Mouse (Mus musculus): ENCODE measurements at regions not wholly inside any gene's neighbourhood (a gene's known extent, or its start where the extent isn't known, plus 50 kb on each side); places are given as distances from the start of the nearest gene placed in this dataset.
A peak's percentile ranks its signal among the peaks of the same experiment; 100 is the strongest.

DNA sequence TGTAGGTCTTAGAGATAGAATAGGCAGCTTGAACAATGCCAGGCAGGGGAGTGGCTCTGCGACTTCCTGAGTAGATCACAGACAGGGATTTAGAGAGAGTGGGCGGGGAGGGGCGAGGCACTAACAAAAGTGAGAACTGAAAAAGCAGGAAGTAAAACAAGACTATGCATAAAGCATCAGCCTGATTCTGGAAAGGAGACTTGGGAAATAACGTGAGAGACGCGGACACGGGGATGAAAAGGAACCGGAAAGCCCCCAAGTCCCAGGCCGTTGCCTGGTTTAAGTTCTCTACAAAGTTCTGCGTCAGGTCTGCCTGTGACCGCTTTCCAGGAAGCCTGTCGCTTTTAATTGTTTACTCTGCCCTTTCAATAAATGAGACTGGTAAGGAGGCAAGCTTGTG lies 86.3 kb downstream of the D16Ertd472e start:
- peak; percentile 37 to 43 for DNase-seq

DNA sequence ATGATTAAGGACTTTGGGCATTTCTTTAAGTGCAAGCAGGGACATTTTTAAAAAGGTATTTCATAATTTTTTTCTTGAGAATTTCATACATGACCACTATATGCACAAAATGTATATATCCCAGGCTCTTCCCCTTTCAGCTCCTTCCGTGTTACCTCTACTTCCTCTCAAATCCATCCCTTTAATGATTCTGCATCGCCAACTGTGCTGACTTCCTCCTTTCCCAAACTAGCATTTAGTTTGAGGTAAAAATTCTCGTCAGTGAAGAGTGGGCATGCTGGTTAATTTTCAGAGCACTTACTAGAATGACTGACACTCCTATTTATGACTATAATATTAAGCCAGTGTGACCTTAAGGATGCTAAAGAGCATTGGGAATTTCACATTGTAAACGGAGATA lies 86.9 kb downstream of the D16Ertd472e start:
- no peak for DNase-seq

DNA sequence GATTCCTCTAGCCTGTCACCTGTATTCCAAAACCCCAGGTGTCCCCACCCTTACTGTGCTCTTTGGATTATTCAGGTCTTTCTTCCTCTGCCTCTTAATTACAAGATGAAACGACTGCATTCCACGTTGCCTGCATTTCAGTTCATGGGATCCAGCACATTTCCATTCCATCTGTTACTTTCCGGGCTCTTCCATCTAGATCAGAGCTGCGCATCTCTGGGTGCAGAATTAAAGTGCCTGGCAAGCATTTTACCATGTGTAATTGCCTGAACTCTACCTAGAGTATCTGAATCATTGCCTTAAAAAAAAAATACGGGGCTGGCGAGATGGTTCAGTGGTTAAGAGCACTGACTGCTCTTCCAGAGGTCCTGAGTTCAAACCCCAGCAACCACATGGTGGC lies 90.0 kb downstream of the D16Ertd472e start:
- no peak for DNase-seq

DNA sequence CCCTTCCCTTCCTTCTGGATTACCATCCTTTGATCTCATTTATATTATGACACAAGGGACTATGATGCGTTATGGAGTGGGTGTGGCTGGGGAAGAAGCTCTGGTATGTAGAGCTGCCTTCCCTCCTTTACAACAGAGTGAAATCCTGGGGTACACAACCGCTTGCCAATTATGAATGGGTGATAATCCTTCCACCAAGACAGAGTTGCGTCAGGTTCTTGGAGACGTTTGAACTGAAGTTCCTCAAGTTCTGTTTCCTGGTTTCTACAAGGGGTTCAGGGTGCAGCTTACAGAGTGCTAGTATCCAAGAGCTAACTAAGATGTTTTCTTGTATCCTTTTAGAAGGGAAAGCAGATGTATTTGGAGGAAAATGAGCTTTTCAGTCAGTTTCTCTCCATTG lies 92.2 kb downstream of the D16Ertd472e start:
- no peak for DNase-seq

- no peak for DNase-seq
These were observed 94.9 kb downstream of the D16Ertd472e start for GRCm38 (mm10) chr16:78481571-78481970.

GRCm38 (mm10) chr16:78481065-78481464 lies 95.4 kb downstream of the D16Ertd472e start:
- no peak for DNase-seq

- no peak for DNase-seq
These were observed 96.2 kb downstream of the D16Ertd472e start for GRCm38 (mm10) chr16:78480261-78480660.

DNA sequence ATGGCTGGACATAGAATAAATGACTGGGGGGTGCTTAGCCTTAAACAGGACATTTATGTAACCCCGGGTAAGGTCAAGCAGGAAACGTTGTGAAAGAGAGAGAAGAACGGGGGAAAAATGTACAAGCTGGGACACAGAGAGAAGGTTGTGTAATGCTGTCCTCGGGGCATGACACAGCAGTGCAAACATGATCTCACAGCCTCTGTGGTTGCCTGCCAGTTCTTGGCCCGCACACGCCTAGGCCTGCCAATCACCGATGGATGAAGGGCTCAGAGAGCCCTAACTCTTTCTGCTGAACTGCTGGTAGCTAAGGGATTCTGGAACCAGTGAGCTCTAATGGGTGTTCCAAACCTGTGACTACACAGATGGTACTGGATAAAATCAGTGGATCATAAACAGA lies 96.5 kb upstream of the Btg3 start:
- no peak for DNase-seq

DNA sequence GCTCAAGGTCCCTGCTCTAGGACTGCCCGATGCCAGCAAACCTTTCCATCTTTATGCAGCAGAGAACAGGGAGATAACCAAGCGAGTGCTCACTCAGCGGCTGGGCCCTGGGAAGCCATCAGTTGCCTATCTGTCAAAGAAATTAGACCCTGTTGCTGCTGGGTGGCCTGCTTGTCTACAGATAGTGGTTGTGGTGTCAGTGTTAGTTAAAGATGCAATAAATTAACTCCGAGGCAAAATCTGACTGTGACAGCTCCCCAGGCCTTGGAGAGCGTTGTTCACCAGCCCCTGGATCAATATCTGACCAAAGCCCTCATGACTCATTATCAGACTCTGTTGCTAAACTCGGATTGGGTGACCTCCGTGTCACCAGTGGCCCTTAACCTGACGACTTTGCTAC lies 83.0 kb upstream of the Btg3 start:
- no peak for DNase-seq

DNA sequence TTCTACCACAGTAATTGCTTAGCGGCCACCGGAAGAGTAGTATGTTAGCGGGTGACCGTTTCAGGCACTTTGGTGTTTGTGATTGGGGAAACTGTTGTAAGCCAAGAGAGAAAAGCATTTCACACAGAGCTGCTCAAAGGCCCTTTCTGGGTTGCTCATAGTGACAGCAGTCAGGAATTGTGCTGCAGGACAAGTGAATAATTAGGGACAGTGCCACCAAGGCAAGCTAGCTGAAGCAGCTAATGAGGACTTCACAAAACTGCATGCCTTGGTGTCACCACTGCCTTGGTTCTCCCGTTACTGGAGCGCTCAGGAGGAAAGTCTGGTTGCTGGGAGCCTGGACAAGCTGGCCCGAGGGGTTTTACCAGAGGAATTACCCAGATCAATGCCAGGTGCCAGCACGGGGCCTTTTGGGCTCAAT lies 80.7 kb upstream of the Btg3 start:
- DNase-seq, result no peak

- no peak for DNase-seq
These were observed 79.4 kb upstream of the Btg3 start for GRCm38 (mm10) chr16:78456345-78456744.

GRCm38 (mm10) chr16:78454509-78454908 lies 77.5 kb upstream of the Btg3 start:
- DNase-seq, result no peak

DNA sequence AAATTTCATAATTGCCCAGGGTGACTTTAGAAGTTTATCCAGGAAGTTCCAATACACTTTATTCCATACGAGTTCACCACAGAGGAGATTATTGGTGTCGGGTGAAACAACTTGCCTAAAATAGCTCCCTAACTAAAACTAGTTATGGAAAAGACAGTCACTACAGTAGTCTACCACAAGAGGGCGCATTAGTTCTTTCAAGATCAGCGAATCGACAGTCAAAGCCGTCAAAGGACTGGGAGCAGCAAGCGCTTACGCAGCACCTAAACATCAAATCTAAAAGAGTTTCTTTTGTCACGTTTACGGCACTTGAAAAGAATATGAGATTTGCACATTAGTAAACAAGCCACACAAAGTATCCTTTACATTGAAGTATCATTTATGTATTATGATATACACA lies 75.3 kb upstream of the Btg3 start:
- DNase-seq, result peak in 1 of 2 experiments; percentile 17

- no peak for DNase-seq
These were observed 74.8 kb upstream of the Btg3 start for GRCm38 (mm10) chr16:78451750-78452149.

- DNase-seq, result no peak
These were observed 74.3 kb upstream of the Btg3 start for GRCm38 (mm10) chr16:78451251-78451650.

DNA sequence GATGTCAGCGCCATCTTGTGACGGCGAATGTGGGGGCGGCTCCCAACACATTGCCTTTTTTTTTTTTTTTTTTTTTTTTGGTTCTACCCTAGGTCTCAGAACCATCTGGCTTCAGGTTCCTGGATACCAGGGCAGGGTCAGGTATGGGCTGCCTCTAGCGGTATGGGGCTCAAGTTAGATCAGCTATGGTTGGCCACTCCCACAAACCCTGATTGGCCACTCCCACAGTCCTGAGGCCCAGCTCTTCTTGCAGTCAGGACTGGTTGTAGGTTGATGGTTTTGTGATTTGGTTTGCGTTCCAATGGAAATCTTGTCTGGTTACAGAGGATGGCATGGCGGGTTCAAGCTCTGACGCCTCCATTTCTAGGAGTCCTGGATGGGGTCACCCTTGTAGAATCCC lies 72.2 kb upstream of the Btg3 start:
- no peak for DNase-seq

DNA sequence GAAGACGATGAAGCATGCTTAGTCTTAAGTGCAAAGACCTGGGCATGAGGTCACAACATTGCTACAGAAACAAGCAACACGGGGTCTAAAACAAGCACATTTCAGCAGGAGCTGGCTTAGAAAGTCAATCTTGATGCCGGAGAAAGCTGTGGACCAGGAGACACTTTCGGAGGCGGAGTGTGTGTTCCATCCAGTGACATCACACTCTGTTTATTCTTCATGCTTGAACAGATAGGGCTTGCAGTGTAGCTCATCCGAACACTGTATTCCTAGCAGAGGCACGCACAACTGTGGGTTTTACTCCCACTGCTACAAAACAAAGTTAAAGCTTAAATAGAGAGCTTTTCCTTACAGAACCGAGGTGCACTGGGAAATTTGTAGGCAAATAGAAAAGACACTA lies 66.3 kb upstream of the Btg3 start:
- DNase-seq, result no peak

DNA sequence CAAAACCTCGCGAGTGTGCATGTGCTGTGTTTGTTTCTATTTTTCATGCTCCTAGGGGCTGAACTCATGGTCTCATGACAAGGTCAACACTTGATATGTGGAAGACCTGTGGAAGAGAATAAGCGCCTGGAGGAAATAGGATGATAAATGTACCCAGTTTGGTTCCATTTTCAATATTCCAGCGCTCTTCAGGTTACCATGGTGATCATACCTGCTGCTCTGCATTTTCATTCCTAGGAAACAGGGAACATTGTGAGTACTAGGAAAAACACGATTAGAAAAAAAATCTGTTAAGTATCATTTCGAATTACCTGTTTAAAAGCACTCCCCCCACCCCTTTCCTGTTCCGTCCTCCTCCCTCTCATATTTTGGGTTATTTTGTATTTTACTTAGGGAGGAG lies 65.8 kb upstream of the Btg3 start:
- no peak for DNase-seq

DNA sequence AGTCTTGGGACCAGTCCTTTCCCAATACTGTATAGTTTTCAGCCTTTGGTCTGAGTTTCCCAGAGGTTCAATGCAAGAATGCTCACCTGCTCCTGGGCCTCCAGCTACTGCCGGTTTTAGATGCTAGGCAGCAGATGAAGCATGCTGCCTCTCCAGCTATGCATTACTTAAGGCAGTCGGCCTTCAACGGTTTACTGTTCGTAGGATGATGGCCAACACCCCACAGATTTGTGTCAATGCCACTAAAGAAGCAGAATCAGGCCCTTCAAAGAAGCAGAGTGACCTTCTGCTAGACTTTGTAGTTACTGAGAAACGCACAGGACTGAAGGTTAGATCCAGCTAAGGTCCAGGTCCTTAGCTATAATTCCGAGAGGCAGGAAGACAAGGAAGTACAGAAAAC lies 65.0 kb upstream of the Btg3 start:
- no peak for DNase-seq

DNA sequence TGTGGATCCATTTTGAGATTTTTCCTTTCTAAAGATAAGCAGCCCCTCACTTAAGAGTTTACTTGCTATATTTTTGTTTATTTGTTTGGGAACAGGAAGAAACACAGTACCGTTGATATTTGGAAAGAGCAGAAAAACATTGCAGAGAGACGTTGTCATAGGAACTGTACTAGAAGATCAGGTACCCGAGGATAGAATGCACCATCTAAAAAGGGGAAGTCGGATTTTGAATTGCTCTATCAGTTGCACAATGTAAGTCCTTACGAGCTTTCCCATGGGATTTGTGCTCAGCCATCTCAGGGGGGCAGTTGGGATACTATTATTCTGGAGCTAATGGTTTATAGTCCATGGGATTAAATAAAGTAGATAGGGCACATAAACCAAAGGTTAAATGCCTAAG lies 58.7 kb upstream of the Btg3 start:
- no peak for DNase-seq

GRCm38 (mm10) chr16:78427470-78428041 lies 50.6 kb upstream of the Btg3 start:
- DNase-seq, result no peak
